Mouse (Mus musculus) CH12.LX (cell line): ENCODE measurements around the gene Ppard. TPM values are rescaled to one million over a fixed set of nuclear protein-coding genes. Genes with fewer than 3 reads are reported as not detected.

Experiments used
- DNase-seq: peaks from one replicate; pipeline ENCODE4 v3.0.0-alpha.2; 2013; ENCODE audit errors: extremely low read depth
- H3K27ac ChIP-seq: 2 replicates; pipeline ENCODE4 v1.5.1; 2012; ENCODE audit warnings: low read depth, mild to moderate bottlenecking, control low read depth, moderate library complexity; ENCODE audit not compliant: insufficient read depth
- H3K27me3 ChIP-seq: replicated peaks from 2 replicates; pipeline ENCODE3; 2012; ENCODE audit warnings: inconsistent platforms
- H3K36me3 ChIP-seq, 2 experiments: replicated peaks in 1 of 2; 2 replicates each; pipeline versions ENCODE3 to v1.6.1; 2012; ENCODE audit warnings: inconsistent platforms in 1 of 2, low read length in 1 of 2, mild to moderate bottlenecking in 1 of 2, mixed read lengths in 1 of 2, moderate library complexity in 1 of 2; ENCODE audit not compliant: control insufficient read depth in 1 of 2, insufficient read depth in 1 of 2
- H3K4me1 ChIP-seq, 2 experiments: 2 replicates each; pipeline ENCODE4 v1.6.1; 2012; ENCODE audit warnings: inconsistent platforms in 1 of 2, moderate library complexity in 1 of 2; ENCODE audit not compliant: insufficient read depth in 2 of 2, control insufficient read depth in 1 of 2
- H3K4me2 ChIP-seq: 2 replicates; pipeline ENCODE4 v1.6.1; 2012; ENCODE audit warnings: low read depth, mild to moderate bottlenecking, control low read depth; ENCODE audit not compliant: poor library complexity, insufficient read depth, severe bottlenecking
- H3K4me3 ChIP-seq, 3 experiments: fragments of 150-350 bp in 1 of 3; sonication (generic) in 1 of 3; replicated peaks in 1 of 3; 2 replicates each; pipeline versions ENCODE3 to v1.5.1; 2011 to 2012; ENCODE audit warnings: low read depth in 2 of 3, low read length in 2 of 3, mild to moderate bottlenecking in 2 of 3, moderate library complexity in 2 of 3, control low read depth in 1 of 3, improper control_type of control experiment in 1 of 3, inconsistent platforms in 1 of 3, mixed read lengths in 1 of 3; ENCODE audit not compliant: poor library complexity in 1 of 3
- H3K79me2 ChIP-seq: replicated peaks from 2 replicates; pipeline ENCODE4 v1.6.1; 2012; ENCODE audit warnings: mild to moderate bottlenecking, moderate library complexity; ENCODE audit not compliant: control insufficient read depth, poor library complexity, insufficient read depth, severe bottlenecking; ENCODE audit errors: extremely low read depth
- H3K9ac ChIP-seq: 2 replicates; pipeline ENCODE4 v1.6.1; 2012; ENCODE audit warnings: low read depth, mild to moderate bottlenecking, control low read depth, moderate library complexity; ENCODE audit not compliant: insufficient read depth
- H3K9me3 ChIP-seq: replicated peaks from 2 replicates; pipeline ENCODE3; 2012; ENCODE audit warnings: low read length, inconsistent platforms, mixed read lengths
- BHLHE40 ChIP-seq: IDR thresholded peaks from 2 replicates; pipeline ENCODE4 v1.6.1; 2011; ENCODE audit warnings: mild to moderate bottlenecking, low read depth, low read length, improper control_type of control experiment
- CHD1 ChIP-seq: IDR thresholded peaks from 2 replicates; pipeline ENCODE4 v1.6.1; 2012; ENCODE audit warnings: low read depth, low read length, improper control_type of control experiment, inconsistent platforms
- CHD2 ChIP-seq: IDR thresholded peaks from 2 replicates; pipeline ENCODE4 v1.6.1; 2011; ENCODE audit warnings: low read length, improper control_type of control experiment
- CTCF ChIP-seq, 2 experiments: IDR thresholded peaks in 1 of 2; conservative IDR thresholded peaks in 1 of 2; 2 replicates each; pipeline ENCODE4 v1.5.1; 2011 to 2012; ENCODE audit warnings: low read depth in 2 of 2, low read length in 2 of 2, improper control_type of control experiment in 1 of 2, inconsistent platforms in 1 of 2, mild to moderate bottlenecking in 1 of 2, moderate library complexity in 1 of 2
- E2F4 ChIP-seq: IDR thresholded peaks from 2 replicates; pipeline ENCODE4 v1.6.1; 2011; ENCODE audit warnings: low read depth, low read length, improper control_type of control experiment; ENCODE audit not compliant: insufficient replicate concordance
- ELF1 ChIP-seq: IDR thresholded peaks from 2 replicates; pipeline ENCODE4 v1.6.1; 2014; ENCODE audit warnings: low read depth, mild to moderate bottlenecking, inconsistent platforms, low read length, improper control_type of control experiment
- ETS1 ChIP-seq: conservative IDR thresholded peaks from 2 replicates; pipeline ENCODE4 v1.6.1; 2012; ENCODE audit warnings: low read depth, mild to moderate bottlenecking, inconsistent platforms, low read length, improper control_type of control experiment, moderate library complexity
- JUND ChIP-seq: conservative IDR thresholded peaks from 2 replicates; pipeline ENCODE4 v1.6.1; 2011; ENCODE audit warnings: low read depth, low read length, improper control_type of control experiment
- KAT2A ChIP-seq: IDR thresholded peaks from 2 replicates; pipeline ENCODE4 v1.6.1; 2012; ENCODE audit warnings: low read length, improper control_type of control experiment, inconsistent platforms; ENCODE audit not compliant: insufficient replicate concordance
- MAFK ChIP-seq: IDR thresholded peaks from 2 replicates; pipeline ENCODE4 v1.6.1; 2011; ENCODE audit warnings: low read length, improper control_type of control experiment; ENCODE audit not compliant: insufficient replicate concordance
- MAX ChIP-seq: IDR thresholded peaks from 2 replicates; pipeline ENCODE4 v1.6.1; 2011; ENCODE audit warnings: low read length, improper control_type of control experiment
- MAZ ChIP-seq: IDR thresholded peaks from 2 replicates; pipeline ENCODE4 v1.6.1; 2012; ENCODE audit warnings: low read depth, mild to moderate bottlenecking, inconsistent platforms, low read length, improper control_type of control experiment, moderate library complexity
- MEF2A ChIP-seq: IDR thresholded peaks from 2 replicates; pipeline ENCODE4 v1.6.1; 2014; ENCODE audit warnings: low read depth, mild to moderate bottlenecking, inconsistent platforms, low read length, improper control_type of control experiment, borderline replicate concordance
- MXI1 ChIP-seq: IDR thresholded peaks from 2 replicates; pipeline ENCODE4 v1.6.1; 2011; ENCODE audit warnings: mild to moderate bottlenecking, low read depth, low read length, improper control_type of control experiment
- MYC ChIP-seq: IDR thresholded peaks from 2 replicates; pipeline ENCODE4 v1.6.1; 2011; ENCODE audit warnings: low read depth, mild to moderate bottlenecking, improper control_type of control experiment, low read length
- NELFE ChIP-seq: IDR thresholded peaks from 2 replicates; pipeline ENCODE4 v1.6.1; 2011; ENCODE audit warnings: low read depth, low read length, improper control_type of control experiment
- NRF1 ChIP-seq: IDR thresholded peaks from 2 replicates; pipeline ENCODE4 v1.6.1; 2014; ENCODE audit warnings: low read depth, mild to moderate bottlenecking, inconsistent platforms, low read length, improper control_type of control experiment, moderate library complexity
- POLR2AphosphoS2 ChIP-seq: IDR thresholded peaks from 2 replicates; pipeline ENCODE4 v1.6.1; 2011; ENCODE audit warnings: low read depth, low read length, improper control_type of control experiment
- RCOR1 ChIP-seq: conservative IDR thresholded peaks from 2 replicates; pipeline ENCODE4 v1.6.1; 2012; ENCODE audit warnings: low read depth, mild to moderate bottlenecking, inconsistent platforms, low read length, improper control_type of control experiment
- SIN3A ChIP-seq: IDR thresholded peaks from 2 replicates; pipeline ENCODE4 v1.6.1; 2012; ENCODE audit warnings: low read length, improper control_type of control experiment, inconsistent platforms
- TCF12 ChIP-seq: IDR thresholded peaks from 2 replicates; pipeline ENCODE4 v1.6.1; 2014; ENCODE audit warnings: low read depth, mild to moderate bottlenecking, inconsistent platforms, low read length, improper control_type of control experiment
- UBTF ChIP-seq: IDR thresholded peaks from 2 replicates; pipeline ENCODE4 v1.6.1; 2012; ENCODE audit warnings: low read depth, mild to moderate bottlenecking, inconsistent platforms, low read length, improper control_type of control experiment, moderate library complexity
- USF1 ChIP-seq: IDR thresholded peaks from 2 replicates; pipeline ENCODE4 v1.6.1; 2014; ENCODE audit warnings: low read depth, mild to moderate bottlenecking, inconsistent platforms, low read length, improper control_type of control experiment
- USF2 ChIP-seq: conservative IDR thresholded peaks from 2 replicates; pipeline ENCODE4 v1.6.1; 2011; ENCODE audit warnings: low read depth, low read length, improper control_type of control experiment
- ZC3H11A ChIP-seq: IDR thresholded peaks from 2 replicates; pipeline ENCODE4 v1.6.1; 2012; ENCODE audit warnings: low read depth, mild to moderate bottlenecking, inconsistent platforms, low read length, improper control_type of control experiment
- ZKSCAN1 ChIP-seq: IDR thresholded peaks from 2 replicates; pipeline ENCODE4 v1.6.1; 2012; ENCODE audit warnings: low read depth, inconsistent platforms, low read length, improper control_type of control experiment, borderline replicate concordance
- ZMIZ1 ChIP-seq: IDR thresholded peaks from 2 replicates; pipeline ENCODE4 v1.6.1; 2012; ENCODE audit warnings: low read depth, mild to moderate bottlenecking, inconsistent platforms, low read length, improper control_type of control experiment
- ZNF384 ChIP-seq: IDR thresholded peaks from 2 replicates; pipeline ENCODE4 v1.6.1; 2012; ENCODE audit warnings: low read depth, low read length, improper control_type of control experiment, inconsistent platforms
- dilution Hi-C: fragments of 300-500 bp; cut with MboI; formaldehyde crosslinking; loops from 2 replicates; pipeline ENCODE4 v1.14.3; 2020; ENCODE audit warnings: low sequenced_read_pairs; ENCODE audit not compliant: extremely low pct_unique_long_range_greater_than_20kb, extremely low pct_ligation_motif_present
- in situ Hi-C: fragments of 300-500 bp; cut with MboI; formaldehyde crosslinking; loops from 3 replicates; pipeline ENCODE4 v1.14.3; 2019; ENCODE audit warnings: low sequenced_read_pairs, low pct_ligation_motif_present, low pct_unique_long_range_greater_than_20kb, mixed read lengths
- polyA plus RNA-seq: library from polyadenylated mRNA; unstranded; fragments of >175 nt; gene quantifications from 2 replicates; pipeline ENCODE4 v1.2.1, GENCODE M21; 2012; ENCODE audit warnings: low read depth; ENCODE audit not compliant: insufficient read length
- total RNA-seq, 2 experiments: library from RNA; depleted of rRNA; stranded (reverse); fragments of 300-350 nt in 1 of 2; fragments of >200 nt in 1 of 2; gene quantifications; 2 replicates each; pipeline ENCODE4 v1.2.3; 2012 to 2014

Gene Ppard
- total and polyA plus RNA-seq, 3 experiments: 2.9 to 15.5 (median 7.3) TPM

DNA sequence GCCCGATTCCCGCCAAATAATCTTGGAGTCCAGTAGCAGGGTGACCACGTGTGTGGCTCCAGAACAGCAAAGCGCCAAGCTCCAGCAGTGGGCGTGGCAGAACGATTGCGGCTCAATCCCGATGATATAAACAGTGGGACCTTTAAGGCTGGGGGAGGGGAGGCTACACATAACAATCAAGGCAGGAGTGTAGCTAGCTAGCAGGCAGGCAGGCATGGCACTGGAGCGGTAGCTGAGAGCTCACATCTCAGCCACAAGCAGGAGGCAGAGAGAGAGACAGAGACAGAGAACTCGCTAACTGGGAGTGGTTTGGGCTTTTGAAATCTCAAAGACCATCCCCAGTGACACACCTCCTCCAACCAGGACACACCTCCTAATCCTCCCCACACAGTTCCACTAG lies 72.7 kb downstream of the Ppard start:
- H3K27me3 ChIP-seq: no peaks in the 10 kb centered on the region
- no peaks in the 10 kb centered on the region for H3K79me2 ChIP-seq
- TF ChIP-seq MXI1: no peak
- no peak for TF ChIP-seq RCOR1
- TF ChIP-seq CTCF (conservative IDR thresholded peaks at IDR 0.05 in 1 of 2, IDR thresholded peaks at IDR 0.05 in 1 of 2; ENCODE audit: low read depth in 2 of 2, low read length in 2 of 2): no peak
- no peak for TF ChIP-seq E2F4
- TF ChIP-seq MYC: no peak
- TF ChIP-seq MAFK: no peak
- TF ChIP-seq USF1: no peak
- TF ChIP-seq MAZ: no peak
- no peak for TF ChIP-seq MAX
- no peak for TF ChIP-seq ZC3H11A
- TF ChIP-seq USF2: no peak
- no peak for TF ChIP-seq POLR2AphosphoS2
- TF ChIP-seq ZKSCAN1: no peak
- TF ChIP-seq, all 38 proteins: peak for 0
- Histone ChIP-seq H3K4me1 (peaks cover 2 to 36% of the 10 kb centered on the region in 2 experiments; a peak in 3 of 4 replicates), H3K9ac (no peak overlapping the region), H3K4me2 (no peak overlapping the region), H3K36me3 (peaks cover 3 to 23% of the 10 kb centered on the region in 2 experiments), H3K27ac (no peak overlapping the region), H3K9me3 (peaks cover 6% of the 10 kb centered on the region), H3K4me3 (no peak overlapping the region)
- dilution Hi-C loops: no loop called here
- in situ Hi-C loops: loop anchor here (5.0 to 25.0 kb wide), 2 partner anchors 73 to 218 kb away; partner anchors contain the start of genes Ppard and Tcp11
- DNase-seq: no peak

DNA sequence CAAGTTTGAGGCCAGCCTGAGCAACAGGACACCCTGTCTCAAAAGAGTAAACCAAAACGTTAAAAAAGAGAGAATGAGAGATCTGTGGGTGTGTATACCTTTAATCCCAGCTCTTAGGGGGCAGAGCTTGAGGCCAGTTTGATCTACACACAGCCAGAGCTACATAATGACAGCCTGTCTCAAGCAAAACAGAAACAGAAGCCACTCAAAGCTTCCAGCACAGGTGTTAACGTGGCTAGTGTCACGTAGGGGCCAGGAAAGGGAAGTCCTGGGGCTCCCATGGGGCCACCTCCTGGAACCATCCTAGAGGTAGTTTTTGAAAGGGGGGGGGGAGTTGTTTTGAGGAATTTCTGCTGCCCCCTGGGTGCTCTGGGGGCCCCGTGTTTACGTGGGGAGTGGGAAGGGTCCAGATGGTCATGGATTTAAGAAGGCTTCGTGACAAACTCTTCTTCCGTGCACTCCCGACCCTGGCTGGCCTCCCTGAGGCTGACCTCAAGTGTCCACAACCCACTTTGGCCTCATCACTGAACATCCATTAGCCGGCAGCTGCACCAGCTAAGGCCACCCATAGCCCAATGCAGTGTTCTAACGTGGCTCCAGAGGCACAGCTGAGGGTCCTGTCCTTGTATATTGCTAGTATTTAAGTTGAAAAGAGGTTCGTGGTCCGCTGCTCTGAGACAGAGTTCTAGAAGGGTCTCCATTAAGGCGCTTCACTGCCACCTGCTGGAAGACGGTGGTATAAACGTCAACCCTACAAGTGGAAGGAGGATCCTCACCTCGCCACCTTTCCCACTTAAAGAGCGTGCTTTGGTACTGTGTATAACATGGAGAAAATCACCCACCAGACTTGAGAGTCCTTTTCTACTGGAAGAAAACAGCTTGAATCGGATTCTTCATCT lies 76.0 kb downstream of the Ppard start:
- Histone ChIP-seq H3K4me2 (peak overlapping the region; percentile 86), H3K27ac (peak overlapping the region; percentile 70), H3K79me2 (no peaks in the 10 kb centered on the region), H3K9me3 (peaks cover 6% of the 10 kb centered on the region), H3K4me3 (no peak overlapping the region), H3K4me1 (peaks cover 2 to 31% of the 10 kb centered on the region in 2 experiments; a peak in 3 of 4 replicates), H3K9ac (peak overlapping the region; percentile 53; the same call in 1 of the 2 replicates), H3K36me3 (no peaks in the 10 kb centered on the region), H3K27me3 (no peaks in the 10 kb centered on the region)
- in situ Hi-C loops: loop anchor here (5.0 to 25.0 kb wide), 2 partner anchors 76 to 221 kb away; partner anchors contain the start of genes Ppard and Tcp11
- DNase-seq: peak; percentile 94
- dilution Hi-C loops: no loop called here
- no peak for TF ChIP-seq JUND
- peak; percentile 69 for TF ChIP-seq ETS1
- TF ChIP-seq UBTF: no peak
- peak; percentile 57; the same call in 1 of the 2 replicates for TF ChIP-seq SIN3A
- TF ChIP-seq MAFK: no peak
- no peak for TF ChIP-seq CHD1
- TF ChIP-seq KAT2A: 0 out of 2 replicates have a peak, but pooled peaks have one; percentile 12
- TF ChIP-seq MYC: peak; percentile 65; the same call in 1 of the 2 replicates
- TF ChIP-seq USF1: no peak
- TF ChIP-seq NRF1: 0 out of 2 replicates have a peak, but pooled peaks have one; percentile 14
- peak; percentile 72; the same call in 1 of the 2 replicates for TF ChIP-seq TCF12
- 0 out of 2 replicates have a peak, but pooled peaks have one; percentile 9 for TF ChIP-seq CHD2
- peak; percentile 46; the same call in 1 of the 2 replicates for TF ChIP-seq MAX
- TF ChIP-seq ZKSCAN1: no peak
- peak; percentile 57; the same call in 1 of the 2 replicates for TF ChIP-seq MAZ
- no peak for TF ChIP-seq MEF2A
- no peak for TF ChIP-seq USF2
- no peak for TF ChIP-seq ZNF384
- TF ChIP-seq BHLHE40: 0 out of 2 replicates have a peak, but pooled peaks have one; percentile 27
- no peak for TF ChIP-seq E2F4
- TF ChIP-seq NELFE: peak; percentile 55; the same call in 1 of the 2 replicates
- no peak for TF ChIP-seq ZMIZ1
- TF ChIP-seq ELF1: no peak
